Mouse (Mus musculus) right cerebral cortex, postnatal 14 days (tissue): Measurements from ENCODE around the gene Itgb6.

Experiments
- DNase-seq: peaks from one replicate; pipeline ENCODE4 v3.0.0; 2022

Itgb6 gene

GRCm38 (mm10) chr2:60722514-60722913, at the start of gene Itgb6:
Gene Itgb6 (minus strand): TSS chr2:60722643.
- peak; percentile 28 for DNase-seq

GRCm38 (mm10) chr2:60766420-60766819, 44.0 kb upstream of the Itgb6 start:
- no peak for DNase-seq

GRCm38 (mm10) chr2:60756218-60756617, 33.8 kb upstream of the Itgb6 start:
- DNase-seq: no peak

GRCm38 (mm10) chr2:60755101-60755500, 32.7 kb upstream of the Itgb6 start:
- no peak for DNase-seq

- no peak for DNase-seq
Observed at GRCm38 (mm10) chr2:60751274-60751673, 28.8 kb upstream of the Itgb6 start.

- DNase-seq: no peak
Observed at GRCm38 (mm10) chr2:60750591-60750990, 28.1 kb upstream of the Itgb6 start.

GRCm38 (mm10) chr2:60748585-60748984, 26.1 kb upstream of the Itgb6 start:
- no peak for DNase-seq

GRCm38 (mm10) chr2:60747590-60747989, 25.1 kb upstream of the Itgb6 start:
- no peak for DNase-seq

- DNase-seq: no peak
Observed at GRCm38 (mm10) chr2:60744674-60745073, 22.2 kb upstream of the Itgb6 start.

- DNase-seq: no peak
Observed at GRCm38 (mm10) chr2:60739389-60740137, 17.1 kb upstream of the Itgb6 start.

- no peak for DNase-seq
Observed at GRCm38 (mm10) chr2:60730929-60731328, 8.5 kb upstream of the Itgb6 start.

GRCm38 (mm10) chr2:60730024-60730423, 7.6 kb upstream of the Itgb6 start:
- no peak for DNase-seq

GRCm38 (mm10) chr2:60728902-60729585, 6.6 kb upstream of the Itgb6 start:
- no peak for DNase-seq

- DNase-seq: no peak
Observed at GRCm38 (mm10) chr2:60724660-60725059, 2.2 kb upstream of the Itgb6 start.

- no peak for DNase-seq
Observed at GRCm38 (mm10) chr2:60722967-60723366, 524 bp upstream of the Itgb6 start.

- peak; percentile 31 for DNase-seq
Observed at GRCm38 (mm10) chr2:60720906-60721305, 1.5 kb downstream of the Itgb6 start.

- DNase-seq: no peak
Observed at GRCm38 (mm10) chr2:60720205-60720604, 2.2 kb downstream of the Itgb6 start.

GRCm38 (mm10) chr2:60717348-60717747, 5.1 kb downstream of the Itgb6 start:
- DNase-seq: peak; percentile 17

- DNase-seq: no peak
Observed at GRCm38 (mm10) chr2:60716549-60716948, 5.9 kb downstream of the Itgb6 start.

GRCm38 (mm10) chr2:60715771-60716170, 6.7 kb downstream of the Itgb6 start:
- no peak for DNase-seq

GRCm38 (mm10) chr2:60714971-60715502, 7.4 kb downstream of the Itgb6 start:
- DNase-seq: no peak

GRCm38 (mm10) chr2:60714475-60714874, 8.0 kb downstream of the Itgb6 start:
- no peak for DNase-seq

GRCm38 (mm10) chr2:60713857-60714256, 8.6 kb downstream of the Itgb6 start:
- DNase-seq: no peak

- DNase-seq: no peak
Observed at GRCm38 (mm10) chr2:60712891-60713290, 9.6 kb downstream of the Itgb6 start.
